Mouse (Mus musculus) T-cell, adult 66 days (primary cell): Measurements from ENCODE around the gene Ap2m1. TPM values are rescaled to one million over a fixed set of nuclear protein-coding genes. Genes with fewer than 3 reads are reported as not detected.

Experiments used
- total RNA-seq, 2 experiments: library from RNA; stranded (reverse); gene quantifications; 3 replicates in 1 of 2; 4 replicates in 1 of 2; pipeline ENCODE4 v1.2.4; 2023

Ap2m1 gene
- 100 to 1,000 TPM; 172 to 203 TPM for total RNA-seq

DNA sequence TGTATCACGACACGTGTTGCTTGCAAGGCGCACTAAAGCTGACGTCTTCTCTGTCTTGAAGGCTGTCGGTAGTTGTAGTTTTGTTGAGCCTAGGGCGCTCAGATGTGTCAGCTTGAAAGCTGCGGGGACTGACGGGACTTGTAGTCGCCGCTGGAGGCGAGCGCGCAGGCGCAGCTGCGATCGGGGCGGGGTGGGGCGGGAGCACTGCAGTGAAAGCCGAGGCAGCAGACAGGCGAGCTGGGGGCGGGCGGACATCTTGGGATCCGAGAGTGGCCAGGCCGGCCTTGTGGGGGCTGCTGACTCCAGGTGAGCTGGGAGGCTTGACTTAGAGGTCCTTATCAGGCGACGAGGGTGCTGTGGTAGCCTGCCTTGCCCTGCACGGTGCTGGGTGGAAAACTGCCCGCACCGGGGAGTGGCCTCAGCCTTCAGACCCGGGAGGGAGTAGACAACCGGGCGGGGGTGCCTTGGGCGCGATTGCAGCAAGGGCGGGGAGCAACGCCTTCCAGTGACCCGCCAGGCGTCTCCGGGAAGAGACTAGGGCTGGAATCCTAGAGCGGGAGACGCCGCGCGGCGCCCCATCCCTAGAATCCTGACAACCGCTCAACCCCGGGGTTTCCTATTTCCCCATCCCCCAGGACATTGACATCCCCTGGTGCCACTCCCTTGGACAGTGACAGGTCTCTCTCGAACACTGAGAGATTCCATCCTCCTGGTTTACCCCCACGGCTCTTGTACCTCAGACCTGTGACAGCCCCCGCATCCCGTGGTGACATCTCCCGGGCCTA lies at the start of gene Ap2m1:
Gene Ap2m1 (plus strand): TSS at position 183 of the 785 bp plus-strand sequence.

DNA sequence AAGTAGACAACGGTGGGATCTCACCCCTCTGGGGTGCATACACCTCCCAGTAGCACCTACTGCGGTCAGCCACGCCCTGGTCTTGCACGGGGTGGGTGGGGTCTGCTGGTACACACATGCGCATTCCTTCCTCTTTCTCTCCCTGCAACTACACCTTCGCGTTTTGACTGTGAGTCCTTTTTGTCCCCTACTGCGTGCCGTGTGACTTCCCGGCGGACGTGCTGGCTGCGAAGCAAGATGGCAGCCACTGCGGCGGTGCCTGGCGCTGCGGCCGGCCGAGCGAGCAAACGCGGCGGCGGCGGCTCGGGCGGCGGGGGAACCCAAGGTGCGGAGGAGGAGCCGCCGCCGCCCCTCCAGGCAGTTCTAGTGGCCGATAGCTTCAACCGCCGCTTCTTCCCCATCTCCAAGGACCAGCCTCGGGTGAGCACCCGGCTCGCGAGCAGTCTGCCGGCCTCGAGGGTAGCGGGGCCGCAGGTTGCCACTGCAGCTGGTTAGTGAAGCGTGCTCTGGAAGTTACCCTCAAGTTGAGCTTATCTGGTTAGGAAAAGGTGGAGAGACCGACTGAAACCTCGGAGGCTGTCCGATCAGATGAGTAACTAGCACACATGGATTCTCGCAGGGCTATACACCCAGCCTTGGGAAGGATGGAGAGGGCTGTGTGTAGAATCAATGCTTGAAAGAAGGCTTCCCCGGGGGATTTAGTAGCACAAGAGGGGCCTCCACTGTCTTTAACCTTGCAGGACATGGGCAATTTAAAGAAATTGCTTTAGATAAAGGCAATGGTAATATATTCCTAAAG lies 36.4 kb upstream of the Ap2m1 start, which contains the start of gene Eif2b5:
Gene Eif2b5 (plus strand): TSS at position 141 of the 799 bp plus-strand sequence.

DNA sequence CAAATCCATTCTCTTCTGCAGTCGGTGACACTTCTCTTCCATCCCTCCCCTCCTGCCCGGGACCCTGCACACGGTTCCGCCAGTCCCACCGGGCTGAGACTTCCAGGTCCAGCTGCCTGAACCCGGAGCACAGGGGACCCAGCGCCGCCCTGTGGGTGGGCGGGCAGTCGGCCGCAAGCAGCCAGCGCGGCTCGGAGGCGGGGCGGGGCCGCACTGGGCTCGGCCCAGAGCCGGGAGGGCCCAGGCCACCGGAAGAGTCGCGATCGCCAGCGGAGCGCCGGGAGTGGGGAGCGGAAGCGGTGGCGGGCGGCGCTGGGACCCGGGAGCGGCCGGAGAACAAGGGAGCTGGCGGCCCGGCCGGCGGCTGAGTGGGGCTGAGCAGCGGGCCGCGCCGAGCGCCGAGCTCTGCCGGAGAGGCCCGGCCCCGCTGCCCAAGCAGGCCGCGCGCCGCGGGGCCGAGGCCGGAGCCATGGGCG lies 18.5 kb upstream of the Ap2m1 start, which contains the start of gene Dvl3:
Gene Dvl3 (plus strand): TSS at position 257 of the 476 bp plus-strand sequence.

DNA sequence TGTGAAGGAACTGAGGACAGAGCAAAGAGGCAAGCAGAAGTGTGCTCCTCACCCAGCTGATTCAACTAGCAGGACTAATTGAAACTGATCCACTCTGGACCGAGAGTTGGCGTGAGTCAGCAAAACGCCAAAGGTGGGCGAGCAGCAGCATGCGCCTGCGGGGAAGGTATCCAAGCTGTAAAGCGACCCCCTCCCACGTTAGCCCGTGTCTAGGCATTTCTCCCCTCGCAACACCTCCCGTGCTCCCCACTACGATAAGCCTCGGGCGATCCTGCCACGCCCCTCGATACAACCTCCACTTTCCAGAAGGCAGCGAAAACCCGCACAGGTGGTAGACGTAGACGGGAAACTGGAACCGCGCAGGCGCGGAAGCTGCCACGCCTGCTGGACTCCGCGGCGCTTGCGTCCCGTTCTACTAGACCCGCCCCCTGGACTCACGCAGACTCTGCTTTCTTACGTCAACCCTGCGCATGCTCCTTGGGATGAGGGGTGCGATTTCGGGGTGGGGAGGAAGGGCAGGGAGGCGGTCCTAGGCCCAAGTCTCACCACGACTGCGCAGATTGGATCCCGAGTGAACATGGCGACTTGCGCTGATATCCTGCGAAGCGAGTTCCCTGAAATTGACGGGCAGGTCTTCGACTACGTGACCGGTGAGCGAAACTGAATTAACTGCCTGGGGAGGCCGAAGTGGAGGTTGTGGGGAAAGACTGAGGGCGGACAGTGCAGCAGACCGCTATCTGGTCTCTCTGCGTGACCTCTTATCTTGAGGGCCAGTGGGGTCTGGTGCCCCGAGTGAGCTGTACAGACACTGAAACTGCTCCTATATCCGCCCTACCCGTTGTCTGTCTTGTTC lies 13.0 kb downstream of the Ap2m1 start, which contains the start of gene Abcf3:
Gene Abcf3 (plus strand): TSS at position 482 of the 853 bp plus-strand sequence.

DNA sequence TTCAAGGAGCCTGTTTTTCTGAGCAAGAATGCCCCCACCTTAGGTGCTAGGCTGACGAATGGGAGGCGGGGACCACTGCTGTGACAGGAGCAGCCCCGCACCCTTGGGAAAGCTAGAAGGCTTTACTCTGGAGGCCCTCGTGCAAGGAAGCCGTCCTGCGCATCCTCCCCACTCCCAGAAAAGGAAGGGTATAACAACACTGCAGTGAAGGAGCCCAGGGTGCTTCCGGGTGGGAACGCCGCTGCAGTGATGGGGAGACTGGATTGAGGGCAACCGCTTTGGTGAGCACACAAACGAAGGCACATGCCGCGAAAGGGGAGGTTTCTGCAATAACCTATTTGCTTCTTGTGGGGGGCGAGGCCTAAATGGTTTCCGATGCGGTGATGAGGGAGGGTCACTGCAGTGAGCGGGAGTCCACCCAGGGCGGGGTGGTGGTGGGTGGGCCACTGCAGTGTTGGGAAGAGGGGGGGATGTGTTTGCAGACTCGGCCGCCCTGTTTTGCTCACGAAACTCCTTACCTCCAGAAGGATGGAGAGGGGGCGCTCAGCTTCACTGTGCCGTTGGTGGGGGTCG lies 54.2 kb downstream of the Ap2m1 start, which contains the start of gene Vwa5b2:
Gene Vwa5b2 (plus strand): TSS at position 106 of the 573 bp plus-strand sequence.

Other genes with a start within 250 kb of the Ap2m1 start
- gene Parl, start 233.1 kb upstream of the Ap2m1 start, total RNA-seq = 10 to 100 TPM; 68.3 to 70.2 TPM
- gene Cyp2ab1, start 210.1 kb upstream of the Ap2m1 start, total RNA-seq = under 1 TPM; 0.27 to 0.70 TPM
- 10 to 100 TPM; 74.4 to 79.5 TPM for gene Abcc5, start 109.1 kb upstream of the Ap2m1 start, total RNA-seq
- gene Eif2b5, start 36.7 kb upstream of the Ap2m1 start, total RNA-seq = 10 to 100 TPM; 50.6 to 52.9 TPM
- 10 to 100 TPM; 42.8 to 42.9 TPM for gene Dvl3, start 18.5 kb upstream of the Ap2m1 start, total RNA-seq
- gene Abcf3, start 13.1 kb downstream of the Ap2m1 start, total RNA-seq = 100 to 1,000 TPM in 1 of 2 experiments, 10 to 100 TPM in 1; 88.3 to 112 TPM
- gene Vwa5b2, start 54.0 kb downstream of the Ap2m1 start, total RNA-seq = under 1 TPM in 1 of 2 experiments, not detected in 1; 0.33 TPM
- 10 to 100 TPM; 10.3 to 11.8 TPM for gene Eef1akmt4, start 76.1 kb downstream of the Ap2m1 start, total RNA-seq
- gene Gm49333, start 76.1 kb downstream of the Ap2m1 start, total RNA-seq = not detected
- 10 to 100 TPM; 11.3 to 13.0 TPM for gene Alg3, start 76.3 kb downstream of the Ap2m1 start, total RNA-seq
- not detected for gene Camk2n2, start 85.8 kb downstream of the Ap2m1 start, total RNA-seq
- not detected for gene Ece2, start 94.3 kb downstream of the Ap2m1 start, total RNA-seq
- gene Psmd2, start 116.2 kb downstream of the Ap2m1 start, total RNA-seq = 100 to 1,000 TPM; 116 to 129 TPM
- 100 to 1,000 TPM; 305 to 311 TPM for gene Eif4g1, start 132.8 kb downstream of the Ap2m1 start, total RNA-seq
- 1 to 10 TPM; 2.2 to 2.5 TPM for gene Fam131a, start 157.8 kb downstream of the Ap2m1 start, total RNA-seq
- 10 to 100 TPM; 23.6 to 24.4 TPM for gene Polr2h, start 182.2 kb downstream of the Ap2m1 start, total RNA-seq
- 1 to 10 TPM; 3.0 to 4.6 TPM for gene Clcn2, start 182.3 kb downstream of the Ap2m1 start, total RNA-seq
- gene Chrd, start 197.6 kb downstream of the Ap2m1 start, total RNA-seq = not detected
- gene Thpo, start 199.0 kb downstream of the Ap2m1 start, total RNA-seq = not detected